Mouse (Mus musculus) forebrain, embryonic 14.5 days (tissue): ENCODE measurements around the gene Aldh6a1. TPM values are rescaled to one million over a fixed set of nuclear protein-coding genes. Genes with fewer than 3 reads are reported as not detected.

Experiments used
- ATAC-seq: fragments of 200-750 bp; cut with Nextera tagmentation; 2 replicates; pipeline ENCODE4 v1.8.0; 2017; ENCODE audit warnings: mild to moderate bottlenecking, moderate library complexity
- DNase-seq: peaks from one replicate; pipeline ENCODE4 v3.0.0-alpha.2; 2015; ENCODE audit warnings: low spot score
- H3K27ac ChIP-seq: fragments of 300-500 bp; sonication (generic); 2 replicates; pipeline ENCODE4 v1.5.1; 2014; ENCODE audit warnings: low read depth, mild to moderate bottlenecking, control low read depth, low read length, moderate library complexity
- H3K27me3 ChIP-seq: fragments of 300-500 bp; sonication (generic); replicated peaks from 2 replicates; pipeline ENCODE4 v1.6.1; 2014; ENCODE audit warnings: low read length, control low read depth, mixed read lengths; ENCODE audit not compliant: control insufficient read depth, insufficient read depth
- H3K36me3 ChIP-seq: fragments of 300-500 bp; sonication (generic); 2 replicates; pipeline ENCODE4 v1.6.1; 2014; ENCODE audit warnings: low read length, control low read depth; ENCODE audit not compliant: control insufficient read depth, insufficient read depth
- H3K4me1 ChIP-seq: fragments of 300-500 bp; sonication (generic); 2 replicates; pipeline ENCODE4 v1.6.1; 2014; ENCODE audit warnings: antibody characterized with exemption, low read length, control low read depth; ENCODE audit not compliant: control insufficient read depth, insufficient read depth
- H3K4me2 ChIP-seq: fragments of 300-500 bp; sonication (generic); 2 replicates; pipeline ENCODE4 v1.6.1; 2014; ENCODE audit warnings: mild to moderate bottlenecking, control low read depth, low read length
- H3K4me3 ChIP-seq: fragments of 300-500 bp; sonication (generic); 2 replicates; pipeline ENCODE4 v1.5.1; 2014; ENCODE audit warnings: low read depth, low read length, control low read depth
- H3K9ac ChIP-seq: fragments of 300-500 bp; sonication (generic); 2 replicates; pipeline ENCODE4 v1.6.1; 2014; ENCODE audit warnings: mild to moderate bottlenecking, low read length, control low read depth, moderate library complexity
- H3K9me3 ChIP-seq: fragments of 300-500 bp; sonication (generic); replicated peaks from 2 replicates; pipeline ENCODE4 v1.6.1; 2016; ENCODE audit warnings: low read length, control low read depth, mixed read lengths; ENCODE audit not compliant: control insufficient read depth
- WGBS: fragments of 180-500 bp; shearing (Covaris S2); extraction: QIAGEN DNeasy Blood & Tissue Kit; methylation state at CpG from one replicate; pipeline ENCODE4 v1.1.7; 2014; 5-methylcytosine and 5-hydroxymethylcytosine counted together
- polyA plus RNA-seq: library from polyadenylated mRNA; unstranded; fragments of >200 nt; fragmentation: Nextera tagmentation; extraction: Ambion mirVana; gene quantifications from 2 replicates; pipeline ENCODE4 v1.2.1, GENCODE M21; 2014

Gene Aldh6a1
- polyA plus RNA-seq, 1 experiment from 2014 or later, result 35.2 TPM

DNA sequence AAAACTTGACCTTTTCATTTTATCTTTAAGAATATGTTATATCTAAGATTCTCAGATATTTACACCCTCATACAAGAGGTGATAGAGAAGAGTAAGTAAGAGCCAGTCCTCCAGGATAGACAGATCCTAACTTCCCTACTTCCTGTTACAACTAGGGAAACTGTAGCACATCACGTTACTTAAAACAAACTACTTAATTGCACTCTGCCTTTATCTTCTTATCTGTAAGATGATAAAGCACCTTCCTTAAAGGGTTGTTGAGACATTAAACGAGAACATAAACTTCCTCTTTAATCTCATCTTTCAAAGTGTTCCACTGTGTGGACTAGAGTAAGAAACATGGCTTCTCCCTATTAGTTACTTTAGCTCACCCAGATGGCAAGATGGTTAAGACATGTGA, 12.1 kb downstream of the Aldh6a1 start:
- Histone ChIP-seq H3K4me1 (no peaks in the 10 kb centered on the region), H3K9ac (no peak overlapping the region), H3K27me3 (no peaks in the 10 kb centered on the region), H3K9me3 (no peaks in the 10 kb centered on the region), H3K27ac (no peak overlapping the region), H3K36me3 (peaks cover under 1% of the 10 kb centered on the region; the same call in 1 of the 2 replicates), H3K4me3 (no peak overlapping the region), H3K4me2 (no peak overlapping the region)
- DNase-seq (no peak), ATAC-seq (no peak)
- WGBS, result 85% methylated on average over 2 of the region's 2 CpGs

DNA sequence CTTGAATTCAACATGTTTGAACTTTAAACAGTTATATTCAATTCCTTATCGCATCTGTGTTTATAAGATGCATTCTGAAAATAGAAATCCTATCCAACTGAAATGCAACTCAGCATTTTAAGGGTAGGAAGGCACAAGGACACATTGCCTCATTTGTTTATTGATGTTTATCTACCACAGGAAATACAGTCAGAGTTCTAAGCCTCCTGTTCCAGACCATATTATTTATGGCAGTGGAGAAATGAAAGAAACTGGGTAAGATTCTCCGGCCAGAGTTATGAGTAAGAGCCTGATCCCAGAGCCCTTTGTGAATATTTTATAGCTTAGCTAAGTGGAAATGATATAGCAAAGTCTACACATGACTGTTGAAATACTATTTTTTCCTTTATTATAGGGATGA, 21.0 kb downstream of the Aldh6a1 start:
- 96% methylated on average over 2 of the region's 2 CpGs for WGBS
- no peak for ATAC-seq
- H3K9me3 ChIP-seq, result no peaks in the 10 kb centered on the region

DNA sequence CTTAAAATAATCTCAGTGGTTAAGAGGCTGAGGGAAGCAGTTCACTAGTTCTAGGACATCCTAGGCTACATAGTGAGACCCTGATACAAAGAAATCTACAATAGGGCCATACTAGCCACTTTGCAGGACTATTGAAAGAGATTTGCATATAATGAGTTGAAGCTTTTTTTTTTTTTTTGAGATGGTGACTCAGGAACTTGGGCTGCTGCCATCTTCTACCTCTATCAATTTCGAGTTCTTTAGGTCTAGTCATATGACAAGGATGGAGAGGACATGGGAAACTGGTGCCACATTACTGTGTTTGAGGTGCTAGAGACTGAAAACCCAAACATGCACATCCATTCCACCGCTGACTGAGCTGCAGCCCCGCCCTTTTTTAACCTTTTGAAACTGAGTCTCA, 26.8 kb downstream of the Aldh6a1 start:
- H3K4me3 ChIP-seq, result no peak overlapping the region
- 58% methylated on average over 3 of the region's 3 CpGs for WGBS

More for the DNA sequence above, 21.0 kb downstream of the Aldh6a1 start:
- Histone ChIP-seq H3K9ac (no peak overlapping the region), H3K4me3 (no peak overlapping the region), H3K4me1 (no peaks in the 10 kb centered on the region), H3K27me3 (no peaks in the 10 kb centered on the region), H3K4me2 (no peak overlapping the region), H3K36me3 (peaks cover 11% of the 10 kb centered on the region; the same call in 1 of the 2 replicates), H3K27ac (no peak overlapping the region)
- no peak for DNase-seq

DNA sequence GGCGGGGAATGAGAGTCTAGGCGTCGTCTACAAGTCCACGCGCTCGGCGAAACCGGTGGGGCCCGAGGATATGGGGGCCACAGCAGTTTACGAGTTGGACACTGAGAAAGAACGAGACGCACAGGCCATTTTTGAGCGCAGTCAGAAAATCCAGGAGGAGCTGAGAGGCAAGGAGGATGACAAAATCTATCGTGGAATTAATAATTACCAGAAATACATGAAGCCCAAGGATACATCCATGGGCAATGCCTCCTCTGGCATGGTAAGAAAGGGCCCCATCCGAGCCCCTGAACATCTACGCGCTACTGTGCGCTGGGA, 33.2 kb downstream of the Aldh6a1 start:
- 42% methylated on average over 18 of the region's 18 CpGs for WGBS
- ATAC-seq, result 0 out of 2 replicates have a peak, but pooled peaks have one; percentile 6

More for the DNA sequence above, 26.8 kb downstream of the Aldh6a1 start:
- Histone ChIP-seq H3K9me3 (no peaks in the 10 kb centered on the region), H3K4me2 (no peak overlapping the region), H3K4me1 (no peaks in the 10 kb centered on the region), H3K9ac (no peak overlapping the region), H3K36me3 (no peaks in the 10 kb centered on the region), H3K27ac (no peak overlapping the region), H3K27me3 (no peaks in the 10 kb centered on the region)
- DNase-seq (no peak), ATAC-seq (no peak)

DNA sequence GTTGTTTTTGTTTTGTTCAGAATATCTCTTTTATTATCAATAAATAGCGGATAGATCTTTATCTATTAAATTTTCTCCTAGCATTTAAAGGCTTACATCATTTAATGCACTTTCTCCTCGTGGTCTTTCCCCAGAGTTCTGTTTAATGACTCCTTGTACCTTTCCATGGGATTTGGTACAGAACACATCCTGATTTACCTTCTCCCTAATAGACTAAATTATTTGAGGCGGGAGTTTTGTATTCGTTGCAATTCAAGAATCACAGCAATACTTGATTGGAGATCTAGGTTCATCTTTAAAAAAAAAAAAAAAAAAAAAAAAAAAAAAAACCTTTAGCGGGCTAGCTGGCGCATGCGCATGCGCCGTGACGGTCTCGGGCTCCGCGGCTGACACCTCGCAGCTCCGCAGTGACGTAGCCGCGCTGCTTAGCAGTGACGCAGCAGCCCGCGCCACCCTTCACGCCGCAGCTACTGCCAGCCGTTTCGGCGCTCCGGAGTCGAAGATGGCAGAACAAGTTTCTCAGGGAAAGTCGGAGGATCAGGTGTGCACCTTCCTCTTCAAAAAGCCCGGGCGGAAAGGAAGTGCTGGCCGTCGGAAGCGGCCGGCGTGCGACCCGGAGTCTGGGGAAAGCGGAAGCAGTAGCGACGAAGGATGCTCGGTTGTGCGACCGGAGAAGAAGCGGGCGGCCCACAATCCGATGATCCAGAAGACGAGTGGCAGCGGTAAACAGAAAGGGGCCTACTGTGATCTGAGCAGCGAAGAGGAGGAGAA, 33.8 kb downstream of the Aldh6a1 start, which contains the start of gene Rnf113a2:
TSS of gene Rnf113a2 (plus strand) at position 363 of the 771 bp plus-strand sequence.
- H3K9ac ChIP-seq, result peak within 1 kb of the TSS; percentile 64
- H3K4me3 ChIP-seq, result peak within 1 kb of the TSS; percentile 52
- WGBS, result 3% methylated on average over 50 of the region's 50 CpGs
- H3K27me3 ChIP-seq, result no peaks in the 10 kb centered on the region
- no peaks in the 10 kb centered on the region; the same call in 1 of the 2 replicates for H3K9me3 ChIP-seq
- peaks cover 4% of the 10 kb centered on the region for H3K4me1 ChIP-seq
- peak; percentile 97 for DNase-seq
- ATAC-seq, result peak; percentile 97
- H3K36me3 ChIP-seq, result no peaks in the 10 kb centered on the region
- H3K4me2 ChIP-seq, result peak within 1 kb of the TSS; percentile 63
- peak within 1 kb of the TSS; percentile 56; the same call in 1 of the 2 replicates for H3K27ac ChIP-seq

More for the DNA sequence above, 33.2 kb downstream of the Aldh6a1 start:
- Histone ChIP-seq H3K4me2 (peak overlapping the region; percentile 63), H3K4me1 (peaks cover 4% of the 10 kb centered on the region), H3K27ac (peak overlapping the region; percentile 56; the same call in 1 of the 2 replicates), H3K36me3 (no peaks in the 10 kb centered on the region), H3K27me3 (no peaks in the 10 kb centered on the region), H3K9me3 (no peaks in the 10 kb centered on the region; the same call in 1 of the 2 replicates), H3K9ac (peak overlapping the region; percentile 64), H3K4me3 (peak overlapping the region; percentile 52)
- no peak for DNase-seq

GRCm38 (mm10) chr12:84408819-84409507, 41.8 kb downstream of the Aldh6a1 start, which contains the start of the genes Entpd5 and Bbof1:
Entpd5 (minus strand) TSS chr12:84409029.
Bbof1 (plus strand) TSS chr12:84409071.
- peak; percentile 95 for ATAC-seq
- peak within 1 kb of the TSS; percentile 71 for H3K27ac ChIP-seq
- no peaks in the 10 kb centered on the region for H3K9me3 ChIP-seq
- H3K4me2 ChIP-seq, result peak within 1 kb of the TSS; percentile 93
- peak within 1 kb of the TSS; percentile 83 for H3K9ac ChIP-seq
- H3K27me3 ChIP-seq, result no peaks in the 10 kb centered on the region
- H3K4me3 ChIP-seq, result peak within 1 kb of the TSS; percentile 75
- H3K36me3 ChIP-seq, result no peaks in the 10 kb centered on the region
- DNase-seq, result peak; percentile 91
- H3K4me1 ChIP-seq, result no peaks in the 10 kb centered on the region
- WGBS, result 1% methylated on average over 63 of the region's 63 CpGs

GRCm38 (mm10) chr12:84407874-84408818, 42.7 kb downstream of the Aldh6a1 start:
- ATAC-seq (peak; percentile 79), DNase-seq (peak; percentile 39)
- Histone ChIP-seq H3K4me3 (peak overlapping the region; percentile 75), H3K4me2 (peak overlapping the region; percentile 93), H3K36me3 (no peaks in the 10 kb centered on the region), H3K9me3 (no peaks in the 10 kb centered on the region), H3K27me3 (no peaks in the 10 kb centered on the region), H3K9ac (peak overlapping the region; percentile 83), H3K27ac (peak overlapping the region; percentile 71), H3K4me1 (no peaks in the 10 kb centered on the region)
- 1% methylated on average over 49 of the region's 52 CpGs for WGBS

DNA sequence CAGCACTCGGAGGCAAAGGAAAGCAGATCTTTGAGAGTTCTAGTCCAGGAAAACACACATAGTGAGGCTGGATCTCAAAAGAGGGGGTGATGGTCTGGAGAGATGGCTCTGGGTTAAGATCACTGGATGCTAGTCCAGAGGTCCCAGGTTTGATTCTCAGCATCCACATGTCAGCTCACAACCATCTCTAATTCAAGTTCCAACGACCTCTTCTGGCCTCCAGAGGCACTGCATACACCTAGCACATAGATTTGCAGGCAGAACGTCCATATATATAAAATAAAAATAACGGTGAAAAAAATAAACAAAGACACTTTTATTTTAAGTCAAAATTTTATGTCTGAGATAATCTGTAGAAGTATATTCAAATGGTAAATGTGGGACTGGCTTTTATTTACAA, 43.5 kb downstream of the Aldh6a1 start:
- Histone ChIP-seq H3K4me1 (no peaks in the 10 kb centered on the region), H3K27me3 (no peaks in the 10 kb centered on the region), H3K4me3 (no peak overlapping the region), H3K4me2 (no peak overlapping the region), H3K36me3 (no peaks in the 10 kb centered on the region), H3K9me3 (no peaks in the 10 kb centered on the region), H3K9ac (no peak overlapping the region), H3K27ac (no peak overlapping the region)
- WGBS, result 59% methylated on average over 4 of the region's 4 CpGs
- ATAC-seq (no peak), DNase-seq (no peak)
